Mouse (Mus musculus): ENCODE measurements around the gene Bfsp1.

DNA sequence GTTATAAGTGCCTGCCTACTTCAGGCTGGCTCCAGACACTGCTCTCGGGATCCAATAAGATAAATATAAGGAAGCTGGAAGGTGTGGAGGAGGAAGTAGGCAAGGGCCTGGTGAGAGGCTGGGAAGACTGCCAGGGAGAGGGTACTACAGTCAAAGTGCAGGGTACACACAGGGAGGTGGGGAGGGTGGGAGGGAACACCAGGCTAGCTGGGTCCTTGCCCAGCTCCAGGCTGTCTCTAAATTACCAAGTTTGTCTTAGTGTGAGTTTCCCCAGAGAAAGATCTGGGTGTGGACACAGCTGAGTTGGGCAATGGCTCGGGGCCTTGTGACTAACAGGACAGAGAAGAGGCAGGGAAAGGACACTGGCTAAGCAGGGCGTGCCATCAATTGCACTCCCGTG is 16.2 kb downstream of the Bfsp1 start:
- TF ChIP-seq CTCF (IDR thresholded peaks at IDR 0.05; ENCODE audit: borderline replicate concordance, control insufficient read depth, extremely low read depth, insufficient read depth, low read length, poor library complexity) (no peak), POLR2A (IDR thresholded peaks at IDR 0.05; ENCODE audit: control insufficient read depth, extremely low read depth, insufficient read depth, low read length, poor library complexity) (no peak)

Measured in thymus, adult 2 months (tissue).